ENCODE assay signal across 23 mouse cellular contexts in genomic region chr5:149776038-149776437, GRCm38 (mm10).
DNase-seq lines count a peak whose midpoint lies in the region; ATAC-seq and TF ChIP-seq lines count a peak whose summit lies in the region.
"Had no signal": no experiment of that assay in that cellular context is flagged by ENCODE, and none has a peak within 500 bp of the region (broad histone marks: within the 10 kb centered on the region; RNA-seq: fewer than 3 reads in every experiment).

No protein-coding gene starts in this region.

- no peak overlapping the region for H3K4me3 ChIP-seq in cerebellum, adult 2 months (replicated peaks; ENCODE audit: insufficient read depth, low read depth, low read length)
- H3K4me3 ChIP-seq: embryonic facial prominence, embryonic 12.5 days; hindbrain, embryonic 13.5 days; layer of hippocampus, adult 2 months; megakaryocyte, embryonic 14.5 days; neural tube, embryonic 12.5 days had no signal

- H3K27ac ChIP-seq in cerebellum, adult 2 months (ENCODE audit: insufficient read depth, low read length) = no peak overlapping the region
- H3K27ac ChIP-seq: embryonic facial prominence, embryonic 12.5 days; hindbrain, embryonic 13.5 days; layer of hippocampus, adult 2 months; liver, embryonic 14.5 days; neural tube, embryonic 12.5 days had no signal

- 84% methylated on average over 7 of the region's 7 CpGs for WGBS in cerebellum, adult 2 months

- peak; percentile 49; the same call in 1 of the 2 replicates for ATAC-seq in megakaryocyte-erythroid progenitor cell, adult 5-6 weeks (replicated peaks; ENCODE audit: low FRiP score, low TSS enrichment, poor library complexity, severe bottlenecking)
- ATAC-seq: forebrain, postnatal 0 days had no signal

- TF ChIP-seq CTCF in cerebellum, adult 2 months (IDR thresholded peaks at IDR 0.05; ENCODE audit: borderline replicate concordance, insufficient read depth, low read depth, low read length) = no peak

- peak; percentile 39 for DNase-seq in 416B (ENCODE audit: low read depth)
- peak; percentile 16 for DNase-seq in T-cell, adult 2 months (ENCODE audit: low spot score)
- peak; percentile 40 for DNase-seq in thymus, postnatal 25 days
- DNase-seq in urinary bladder, postnatal 36 days (ENCODE audit: low spot score in 2 of 2) = no peak
- no peak for DNase-seq in cerebellum, adult 2 months
- DNase-seq in MN1 (ENCODE audit: low spot score) = no peak
- DNase-seq: adrenal gland, postnatal 36 days; cerebellum, adult 9-11 months; forebrain, postnatal 0 days; gastrocnemius, postnatal 14 days; heart, adult 18-20 months; kidney, adult 2 months; kidney, postnatal 10 days; lung, embryonic 14.5 days; midbrain, embryonic 14.5 days; right cerebral cortex, postnatal 14 days had no signal

- TF ChIP-seq POLR2A in cerebellum, adult 2 months (IDR thresholded peaks at IDR 0.05; ENCODE audit: borderline replicate concordance, insufficient read depth, low read length) = no peak

- no peaks in the 10 kb centered on the region for H3K27me3 ChIP-seq in cerebellum, adult 2 months (ENCODE audit: control insufficient read depth, insufficient read depth, low read length)
- H3K27me3 ChIP-seq: embryonic facial prominence, embryonic 12.5 days; hindbrain, embryonic 13.5 days; megakaryocyte, embryonic 14.5 days; neural tube, embryonic 12.5 days had no signal

- H3K4me1 ChIP-seq in cerebellum, adult 2 months (ENCODE audit: control insufficient read depth, insufficient read depth, low read length) = no peaks in the 10 kb centered on the region
- H3K4me1 ChIP-seq: embryonic facial prominence, embryonic 12.5 days; hindbrain, embryonic 13.5 days; megakaryocyte, embryonic 14.5 days; neural tube, embryonic 12.5 days had no signal

Comparison
In these comparisons a context has a peak if more than half of its experiments do, and no peak if none do; other contexts are left out.
1. DNase-seq: peak in 416B (single experiment), T-cell, adult 2 months (single experiment) and thymus, postnatal 25 days (single experiment); none in urinary bladder, postnatal 36 days (0 of 2), cerebellum, adult 2 months (0 of 2) and MN1 (single experiment).